Mouse (Mus musculus) frontal cortex, postnatal 36 days (tissue): Measurements from ENCODE around the gene Mrps18c.

Experiments used
- DNase-seq, 2 experiments: peaks; one replicate each; pipeline ENCODE4 v3.0.0; 2022; ENCODE audit warnings: low spot score in 2 of 2

Gene Mrps18c

GRCm38 (mm10) chr5:100798165-100798860 lies at the start of gene Mrps18c, which contains the start of gene Helq:
Gene Mrps18c (plus strand): TSS chr5:100798627.
Gene Helq (minus strand): TSS chr5:100798598.
- DNase-seq: peak; percentile 93 to 95

- DNase-seq: no peak
These were observed 47.7 kb upstream of the Mrps18c start for GRCm38 (mm10) chr5:100750617-100751255.

- no peak for DNase-seq
These were observed 46.8 kb upstream of the Mrps18c start for GRCm38 (mm10) chr5:100751655-100752054.

GRCm38 (mm10) chr5:100753407-100753806 lies 45.0 kb upstream of the Mrps18c start:
- DNase-seq: no peak

- no peak for DNase-seq
These were observed 40.3 kb upstream of the Mrps18c start for GRCm38 (mm10) chr5:100758121-100758520.

GRCm38 (mm10) chr5:100760049-100760663 lies 38.3 kb upstream of the Mrps18c start:
- DNase-seq: no peak

GRCm38 (mm10) chr5:100761736-100762135 lies 36.7 kb upstream of the Mrps18c start:
- DNase-seq: no peak

GRCm38 (mm10) chr5:100766026-100766425 lies 32.4 kb upstream of the Mrps18c start:
- peak in 1 of 2 experiments; percentile 20 for DNase-seq

- no peak for DNase-seq
These were observed 26.9 kb upstream of the Mrps18c start for GRCm38 (mm10) chr5:100771575-100771974.

GRCm38 (mm10) chr5:100775778-100776404 lies 22.5 kb upstream of the Mrps18c start:
- DNase-seq: no peak

GRCm38 (mm10) chr5:100776900-100777299 lies 21.5 kb upstream of the Mrps18c start:
- no peak for DNase-seq

- no peak for DNase-seq
These were observed 19.4 kb upstream of the Mrps18c start for GRCm38 (mm10) chr5:100779002-100779401.

GRCm38 (mm10) chr5:100787527-100787926 lies 10.9 kb upstream of the Mrps18c start:
- no peak for DNase-seq

GRCm38 (mm10) chr5:100792261-100792660 lies 6.2 kb upstream of the Mrps18c start:
- no peak for DNase-seq

GRCm38 (mm10) chr5:100794084-100794483 lies 4.3 kb upstream of the Mrps18c start:
- DNase-seq: no peak

- no peak for DNase-seq
These were observed 19.9 kb downstream of the Mrps18c start for GRCm38 (mm10) chr5:100818341-100818740.

- DNase-seq: no peak
These were observed 21.4 kb downstream of the Mrps18c start for GRCm38 (mm10) chr5:100819568-100820480.

- peak; percentile 89 to 90 for DNase-seq
These were observed 22.2 kb downstream of the Mrps18c start, which contains the start of gene Abraxas1 for GRCm38 (mm10) chr5:100820483-100821184. Gene Abraxas1 (minus strand): TSS chr5:100820965.

- no peak for DNase-seq
These were observed 22.9 kb downstream of the Mrps18c start for GRCm38 (mm10) chr5:100821375-100821774.

- DNase-seq: no peak
These were observed 24.4 kb downstream of the Mrps18c start for GRCm38 (mm10) chr5:100822826-100823225.

GRCm38 (mm10) chr5:100825975-100826374 lies 27.5 kb downstream of the Mrps18c start:
- no peak for DNase-seq
